Mouse (Mus musculus): ENCODE results near the gene L3hypdh. TPM values are rescaled to one million over a fixed set of nuclear protein-coding genes. Genes with fewer than 3 reads are reported as not detected.

The L3hypdh gene
- polyA plus RNA-seq, 1 experiment from 2014 or later: 8.9 TPM

DNA sequence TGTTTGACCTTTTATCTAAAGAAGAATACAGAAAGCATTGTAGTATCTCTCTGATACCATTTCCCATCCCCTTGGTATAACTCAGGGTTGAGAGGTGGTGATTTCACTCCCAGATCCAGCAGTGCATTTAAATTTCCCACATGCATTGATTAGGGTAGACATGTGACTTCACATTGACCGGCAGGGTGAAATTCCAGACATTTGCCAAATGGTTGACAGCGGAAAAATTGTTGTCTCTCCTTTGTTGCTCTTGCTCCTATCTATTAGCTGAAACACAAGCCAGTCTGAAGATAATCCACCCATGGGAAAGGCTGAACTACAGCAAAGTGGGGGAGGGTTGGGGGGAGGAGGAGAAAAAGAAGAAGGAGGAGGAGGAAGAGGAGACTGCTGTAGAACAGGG lies 46.4 kb downstream of the L3hypdh start:
- no peaks in the 10 kb centered on the region for H3K36me3 ChIP-seq (ENCODE audit: control insufficient read depth, insufficient read depth)
- ATAC-seq: no peak
- H3K4me1 ChIP-seq (replicated peaks; ENCODE audit: control insufficient read depth, insufficient read depth, low read length): no peaks in the 10 kb centered on the region
- H3K4me2 ChIP-seq (ENCODE audit: low read length): no peak overlapping the region
- no peak overlapping the region for H3K27ac ChIP-seq (ENCODE audit: low read length)
- no peak overlapping the region for H3K4me3 ChIP-seq (replicated peaks; ENCODE audit: low read length)
- no peak overlapping the region for H3K9ac ChIP-seq (replicated peaks; ENCODE audit: low read depth, low read length)
- H3K27me3 ChIP-seq (replicated peaks; ENCODE audit: control insufficient read depth, insufficient read depth, low read length): no peaks in the 10 kb centered on the region
- H3K9me3 ChIP-seq (ENCODE audit: control insufficient read depth, low read length): peaks cover 2% of the 10 kb centered on the region; the same call in 1 of the 2 replicates
- WGBS: 80% methylated on average over 2 of the region's 2 CpGs

DNA sequence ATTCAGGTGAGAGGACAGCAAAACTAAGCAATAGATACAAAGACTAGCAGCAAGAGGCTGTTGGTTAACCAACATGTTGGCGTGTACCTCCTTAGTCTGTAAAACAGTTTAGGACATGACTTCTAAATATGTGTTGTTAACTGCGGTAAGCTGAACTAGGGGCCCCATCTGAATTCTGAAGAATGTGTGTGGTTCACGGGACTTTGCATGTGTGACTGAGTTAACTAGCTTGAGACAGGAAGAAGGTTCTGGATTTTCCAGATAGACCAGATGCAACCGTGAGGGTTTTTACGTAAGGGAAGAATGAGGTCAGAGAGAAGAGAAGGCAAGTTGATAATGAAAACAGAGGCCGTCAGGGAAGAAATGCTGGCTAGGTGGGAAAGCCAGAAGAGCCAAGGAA lies 48.2 kb downstream of the L3hypdh start:
- H3K36me3 ChIP-seq (ENCODE audit: control insufficient read depth, insufficient read depth): no peaks in the 10 kb centered on the region
- H3K27me3 ChIP-seq (replicated peaks; ENCODE audit: control insufficient read depth, insufficient read depth, low read length): no peaks in the 10 kb centered on the region
- no peak overlapping the region for H3K4me2 ChIP-seq (ENCODE audit: low read length)
- no peak overlapping the region for H3K4me3 ChIP-seq (replicated peaks; ENCODE audit: low read length)
- no peaks in the 10 kb centered on the region for H3K4me1 ChIP-seq (replicated peaks; ENCODE audit: control insufficient read depth, insufficient read depth, low read length)
- ATAC-seq: no peak
- peaks cover 2% of the 10 kb centered on the region; the same call in 1 of the 2 replicates for H3K9me3 ChIP-seq (ENCODE audit: control insufficient read depth, low read length)
- no peak overlapping the region for H3K9ac ChIP-seq (replicated peaks; ENCODE audit: low read depth, low read length)
- WGBS: 89% methylated on average over 6 of the region's 6 CpGs
- no peak overlapping the region for H3K27ac ChIP-seq (ENCODE audit: low read length)

DNA sequence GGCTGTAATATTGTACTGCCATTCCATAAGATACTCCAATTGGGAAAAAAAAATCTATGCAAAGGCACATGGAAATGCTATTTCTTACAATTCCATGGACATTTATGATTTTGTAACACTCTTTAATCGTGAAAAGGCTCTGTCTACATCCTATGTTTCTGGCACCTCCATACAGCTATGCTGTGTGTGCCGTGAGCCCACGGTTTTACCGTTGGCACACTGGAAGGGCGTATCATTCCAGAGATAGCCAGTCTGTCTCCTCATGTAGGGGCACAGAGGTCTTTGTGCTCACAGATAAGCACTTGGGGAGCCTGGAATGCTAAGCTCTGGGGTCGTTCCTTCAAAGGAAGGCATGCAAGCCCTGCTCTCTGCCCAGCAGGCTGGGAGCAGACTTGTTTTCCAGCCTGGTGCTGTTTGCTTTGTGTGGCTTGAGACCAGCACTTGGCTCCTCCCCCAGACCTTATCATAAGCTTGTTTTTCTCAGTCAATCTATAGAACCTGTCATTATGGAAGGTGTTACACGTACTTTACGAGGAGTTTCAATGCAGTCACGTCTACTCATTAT lies 49.1 kb downstream of the L3hypdh start:
- 67% methylated on average over 9 of the region's 9 CpGs for WGBS
- Histone ChIP-seq H3K27me3 (replicated peaks; ENCODE audit: control insufficient read depth, insufficient read depth, low read length) (no peaks in the 10 kb centered on the region), H3K4me2 (ENCODE audit: low read length) (no peak overlapping the region), H3K4me1 (replicated peaks; ENCODE audit: control insufficient read depth, insufficient read depth, low read length) (no peaks in the 10 kb centered on the region), H3K4me3 (replicated peaks; ENCODE audit: low read length) (no peak overlapping the region), H3K27ac (ENCODE audit: low read length) (no peak overlapping the region), H3K36me3 (ENCODE audit: control insufficient read depth, insufficient read depth) (no peaks in the 10 kb centered on the region), H3K9me3 (ENCODE audit: control insufficient read depth, low read length) (peaks cover 2% of the 10 kb centered on the region; the same call in 1 of the 2 replicates), H3K9ac (replicated peaks; ENCODE audit: low read depth, low read length) (no peak overlapping the region)
- ATAC-seq: no peak

DNA sequence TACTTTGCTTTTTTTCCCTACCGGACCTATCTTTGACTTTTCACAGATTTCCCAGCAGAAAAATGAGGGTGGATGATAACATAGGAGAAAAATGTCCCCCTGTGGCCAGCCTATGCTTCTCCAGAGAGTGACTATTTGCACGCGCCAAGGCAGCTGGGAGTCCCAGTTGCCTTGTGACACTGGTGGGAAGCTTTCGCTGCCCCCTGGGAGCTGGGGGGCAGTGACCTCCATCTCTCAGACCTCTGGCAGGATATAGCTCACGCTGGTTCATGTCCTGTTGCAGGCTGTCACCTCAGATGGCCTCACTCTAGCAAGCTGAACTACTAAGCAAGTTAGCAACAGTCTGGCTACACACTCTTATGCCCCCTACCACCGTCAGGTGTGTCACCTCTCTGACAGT lies 53.4 kb downstream of the L3hypdh start:
- Histone ChIP-seq H3K9me3 (ENCODE audit: control insufficient read depth, low read length) (no peaks in the 10 kb centered on the region), H3K4me1 (replicated peaks; ENCODE audit: control insufficient read depth, insufficient read depth, low read length) (no peaks in the 10 kb centered on the region), H3K4me3 (replicated peaks; ENCODE audit: low read length) (no peak overlapping the region), H3K4me2 (ENCODE audit: low read length) (no peak overlapping the region), H3K27me3 (replicated peaks; ENCODE audit: control insufficient read depth, insufficient read depth, low read length) (no peaks in the 10 kb centered on the region), H3K36me3 (ENCODE audit: control insufficient read depth, insufficient read depth) (no peaks in the 10 kb centered on the region), H3K27ac (ENCODE audit: low read length) (no peak overlapping the region), H3K9ac (replicated peaks; ENCODE audit: low read depth, low read length) (no peak overlapping the region)
- WGBS: 87% methylated on average over 6 of the region's 6 CpGs
- no peak for ATAC-seq

DNA sequence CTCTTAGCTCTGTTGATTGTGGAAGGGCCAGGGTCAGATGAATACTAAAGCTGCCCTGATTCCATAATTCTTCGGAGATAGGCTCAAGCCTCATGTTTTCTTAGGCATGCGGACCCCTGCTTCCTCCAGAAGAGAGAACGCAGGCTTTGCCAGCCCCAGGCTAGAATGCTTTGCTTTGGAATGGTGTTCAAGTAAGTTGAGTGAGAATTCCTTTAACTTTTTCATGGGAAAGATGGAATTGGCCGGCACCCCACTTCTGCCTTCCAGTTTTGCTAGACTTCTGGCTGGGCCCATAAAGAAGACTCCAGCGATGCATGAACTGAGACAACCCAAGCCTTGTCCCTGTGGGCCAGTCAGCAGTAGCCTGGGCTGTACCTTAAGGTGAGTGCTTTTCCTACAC lies 54.1 kb downstream of the L3hypdh start:
- Histone ChIP-seq H3K4me3 (replicated peaks; ENCODE audit: low read length) (no peak overlapping the region), H3K4me1 (replicated peaks; ENCODE audit: control insufficient read depth, insufficient read depth, low read length) (no peaks in the 10 kb centered on the region), H3K36me3 (ENCODE audit: control insufficient read depth, insufficient read depth) (no peaks in the 10 kb centered on the region), H3K27ac (ENCODE audit: low read length) (no peak overlapping the region), H3K27me3 (replicated peaks; ENCODE audit: control insufficient read depth, insufficient read depth, low read length) (no peaks in the 10 kb centered on the region), H3K9ac (replicated peaks; ENCODE audit: low read depth, low read length) (no peak overlapping the region), H3K4me2 (ENCODE audit: low read length) (no peak overlapping the region), H3K9me3 (ENCODE audit: control insufficient read depth, low read length) (no peaks in the 10 kb centered on the region)
- ATAC-seq: no peak
- 84% methylated on average over 5 of the region's 5 CpGs for WGBS

GRCm38 (mm10) chr12:72025275-72025795 lies 59.9 kb downstream of the L3hypdh start:
- H3K9me3 ChIP-seq (ENCODE audit: control insufficient read depth, low read length): no peaks in the 10 kb centered on the region
- H3K4me3 ChIP-seq (replicated peaks; ENCODE audit: low read length): no peak overlapping the region
- H3K4me2 ChIP-seq (ENCODE audit: low read length): no peak overlapping the region
- no peak overlapping the region for H3K9ac ChIP-seq (replicated peaks; ENCODE audit: low read depth, low read length)
- no peaks in the 10 kb centered on the region for H3K36me3 ChIP-seq (ENCODE audit: control insufficient read depth, insufficient read depth)
- no peak for ATAC-seq
- H3K4me1 ChIP-seq (replicated peaks; ENCODE audit: control insufficient read depth, insufficient read depth, low read length): no peaks in the 10 kb centered on the region
- 51% methylated on average over 6 of the region's 6 CpGs for WGBS
- H3K27me3 ChIP-seq (replicated peaks; ENCODE audit: control insufficient read depth, insufficient read depth, low read length): no peaks in the 10 kb centered on the region
- no peak overlapping the region for H3K27ac ChIP-seq (ENCODE audit: low read length)

DNA sequence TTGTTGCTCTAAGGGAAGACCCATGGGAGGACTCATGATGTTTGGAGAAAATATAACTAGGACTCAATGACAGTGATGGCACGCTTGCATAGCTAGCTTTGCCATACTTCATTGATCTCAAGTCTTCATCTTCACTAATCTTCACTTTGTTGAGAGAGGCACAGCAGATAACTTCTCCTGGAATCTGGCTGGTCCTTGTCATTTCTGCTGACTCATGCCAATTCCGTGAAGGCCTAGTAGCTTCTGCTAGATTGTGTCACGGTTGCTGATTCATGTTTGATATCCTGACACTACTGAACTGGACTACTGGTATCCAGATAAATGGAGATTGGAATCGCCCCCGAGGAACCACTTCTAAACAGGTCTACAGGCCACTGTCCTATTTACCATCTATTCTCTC lies 61.7 kb downstream of the L3hypdh start:
- H3K27me3 ChIP-seq (replicated peaks; ENCODE audit: control insufficient read depth, insufficient read depth, low read length): no peaks in the 10 kb centered on the region
- no peaks in the 10 kb centered on the region for H3K9me3 ChIP-seq (ENCODE audit: control insufficient read depth, low read length)
- no peaks in the 10 kb centered on the region for H3K36me3 ChIP-seq (ENCODE audit: control insufficient read depth, insufficient read depth)
- no peak for ATAC-seq
- H3K4me1 ChIP-seq (replicated peaks; ENCODE audit: control insufficient read depth, insufficient read depth, low read length): no peaks in the 10 kb centered on the region
- 96% methylated on average over 5 of the region's 5 CpGs for WGBS
- H3K4me2 ChIP-seq (ENCODE audit: low read length): no peak overlapping the region
- H3K27ac ChIP-seq (ENCODE audit: low read length): no peak overlapping the region
- no peak overlapping the region for H3K9ac ChIP-seq (replicated peaks; ENCODE audit: low read depth, low read length)
- H3K4me3 ChIP-seq (replicated peaks; ENCODE audit: low read length): no peak overlapping the region

Small RNAs within 50 kb of the gene (microRNA-seq; reads per million reads assigned to microRNA genes)
- gene Gm24466: not detected

Other genes starting within 250 kb of the L3hypdh start
- 4.2 and 5.2 TPM in 2 replicates for gene Gpr135, start 14.3 kb downstream of the L3hypdh start, polyA plus RNA-seq (2015; fragmentation: Nextera tagmentation; extraction: Ambion mirVana)
- 120 and 128 TPM in 2 replicates for gene Jkamp, start 150 bp upstream of the L3hypdh start, polyA plus RNA-seq (2015; fragmentation: Nextera tagmentation; extraction: Ambion mirVana)
- not detected in 2 replicates for gene Ccdc175, start 99.6 kb upstream of the L3hypdh start, polyA plus RNA-seq (2015; fragmentation: Nextera tagmentation; extraction: Ambion mirVana)